Mouse (Mus musculus) T-helper 1 cell (primary cell): ENCODE data around the gene Zfp541.

ENCODE experiments used
- in situ Hi-C: fragments of 300-600 bp; cut with MboI, MseI; formaldehyde crosslinking; loops from one replicate; pipeline ENCODE4 v1.15.1; 2025; ENCODE audit warnings: high pct_unique_total_duplicates

Gene Zfp541

DNA sequence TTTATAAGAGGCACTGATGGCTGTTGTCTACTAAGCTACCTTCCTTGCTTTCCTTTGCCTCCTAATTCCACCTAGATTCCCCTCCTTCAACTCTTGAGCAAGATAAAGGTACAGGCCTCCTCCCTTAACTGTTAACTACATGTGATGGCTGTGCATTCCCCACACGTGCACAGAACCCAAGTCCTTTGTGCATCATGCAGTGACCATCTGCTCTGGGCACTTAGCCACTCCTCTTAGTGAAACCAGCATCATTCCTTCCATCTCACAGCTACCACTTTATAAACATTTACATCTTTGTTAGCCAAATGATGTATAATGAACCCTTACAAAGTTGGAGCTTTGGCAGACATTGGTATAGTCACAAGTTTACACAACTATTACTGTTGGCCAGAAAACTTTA is 18.3 kb downstream of the Zfp541 start:
- in situ Hi-C loops: no loop called here

DNA sequence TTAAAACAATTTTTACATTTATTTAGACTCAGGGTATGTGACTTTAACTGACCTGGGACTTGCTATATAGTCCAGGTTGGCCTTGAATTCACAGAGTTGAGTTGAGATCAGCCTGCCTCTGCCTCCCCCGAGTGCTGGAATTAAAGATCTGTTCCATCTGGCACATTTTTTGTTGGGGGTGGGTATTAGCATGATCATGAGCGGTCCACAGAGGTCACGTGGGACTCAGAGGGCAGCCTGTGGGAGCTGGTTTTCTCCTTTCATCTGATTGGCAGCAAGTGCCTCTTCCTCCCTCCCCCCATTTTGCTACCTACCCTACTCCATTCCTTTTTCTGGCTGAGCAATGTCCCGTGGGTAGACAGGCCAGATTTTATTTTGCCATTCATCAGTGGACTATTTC is 19.0 kb downstream of the Zfp541 start:
- in situ Hi-C loops: no loop called here

DNA sequence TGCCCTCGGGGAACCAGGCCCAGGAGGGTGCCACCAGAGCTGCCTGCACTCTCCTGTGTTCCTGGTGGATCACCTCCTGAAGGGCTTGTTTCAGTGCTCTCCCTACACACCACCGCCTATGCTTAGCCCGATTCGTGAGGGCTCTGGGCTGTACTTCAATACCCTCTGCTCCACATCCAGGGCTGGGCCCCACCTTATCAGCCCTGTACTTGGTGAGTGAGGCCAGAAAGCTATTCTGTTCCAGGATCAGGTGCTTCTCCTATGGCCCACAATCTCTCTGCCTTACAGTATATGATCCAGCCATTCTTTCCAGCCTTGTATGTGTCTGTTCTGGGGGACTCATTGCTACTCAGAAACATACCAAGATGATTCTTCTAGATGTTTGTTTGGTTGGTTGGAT is 21.7 kb downstream of the Zfp541 start:
- in situ Hi-C loops: no loop called here

DNA sequence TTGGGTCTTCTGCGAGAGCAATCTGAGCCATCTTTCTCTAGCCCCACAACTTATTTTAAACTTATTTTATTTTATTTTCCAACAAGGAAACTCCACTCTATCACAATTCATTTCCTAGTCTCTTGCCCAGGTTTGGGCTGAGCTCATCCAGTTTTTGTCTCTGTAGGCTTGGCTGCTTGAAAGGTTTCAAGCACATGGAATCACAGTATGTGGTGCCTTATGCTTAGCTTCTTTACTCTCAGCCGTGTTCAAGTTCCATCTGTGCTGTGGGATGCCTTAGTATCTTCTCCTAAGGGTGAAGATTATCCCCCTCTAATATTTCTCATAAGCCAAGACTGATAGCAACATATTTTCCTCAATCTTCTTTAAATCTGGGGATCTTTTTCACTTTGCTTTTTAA is 26.0 kb downstream of the Zfp541 start:
- in situ Hi-C loops: no loop called here

DNA sequence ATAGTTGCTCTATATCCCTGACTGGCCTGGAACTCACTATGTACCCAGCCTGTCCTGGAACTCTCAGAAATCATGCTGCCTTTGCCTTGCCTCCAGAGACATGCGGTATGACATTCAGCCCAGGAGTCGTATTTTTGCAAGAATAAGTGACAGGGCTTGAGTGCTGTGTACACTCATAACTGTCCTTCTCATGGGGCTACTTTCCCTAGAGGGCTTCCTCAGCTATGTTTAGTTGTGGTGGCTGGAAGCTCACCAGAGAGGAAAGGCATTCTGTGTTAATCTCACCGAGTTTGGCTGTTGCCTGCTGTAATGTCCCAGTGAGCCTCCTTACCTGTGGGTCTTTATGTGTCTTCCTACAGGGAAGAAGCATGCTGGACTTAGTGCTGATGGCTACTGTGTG is 33.0 kb downstream of the Zfp541 start:
- in situ Hi-C loops: no loop called here

DNA sequence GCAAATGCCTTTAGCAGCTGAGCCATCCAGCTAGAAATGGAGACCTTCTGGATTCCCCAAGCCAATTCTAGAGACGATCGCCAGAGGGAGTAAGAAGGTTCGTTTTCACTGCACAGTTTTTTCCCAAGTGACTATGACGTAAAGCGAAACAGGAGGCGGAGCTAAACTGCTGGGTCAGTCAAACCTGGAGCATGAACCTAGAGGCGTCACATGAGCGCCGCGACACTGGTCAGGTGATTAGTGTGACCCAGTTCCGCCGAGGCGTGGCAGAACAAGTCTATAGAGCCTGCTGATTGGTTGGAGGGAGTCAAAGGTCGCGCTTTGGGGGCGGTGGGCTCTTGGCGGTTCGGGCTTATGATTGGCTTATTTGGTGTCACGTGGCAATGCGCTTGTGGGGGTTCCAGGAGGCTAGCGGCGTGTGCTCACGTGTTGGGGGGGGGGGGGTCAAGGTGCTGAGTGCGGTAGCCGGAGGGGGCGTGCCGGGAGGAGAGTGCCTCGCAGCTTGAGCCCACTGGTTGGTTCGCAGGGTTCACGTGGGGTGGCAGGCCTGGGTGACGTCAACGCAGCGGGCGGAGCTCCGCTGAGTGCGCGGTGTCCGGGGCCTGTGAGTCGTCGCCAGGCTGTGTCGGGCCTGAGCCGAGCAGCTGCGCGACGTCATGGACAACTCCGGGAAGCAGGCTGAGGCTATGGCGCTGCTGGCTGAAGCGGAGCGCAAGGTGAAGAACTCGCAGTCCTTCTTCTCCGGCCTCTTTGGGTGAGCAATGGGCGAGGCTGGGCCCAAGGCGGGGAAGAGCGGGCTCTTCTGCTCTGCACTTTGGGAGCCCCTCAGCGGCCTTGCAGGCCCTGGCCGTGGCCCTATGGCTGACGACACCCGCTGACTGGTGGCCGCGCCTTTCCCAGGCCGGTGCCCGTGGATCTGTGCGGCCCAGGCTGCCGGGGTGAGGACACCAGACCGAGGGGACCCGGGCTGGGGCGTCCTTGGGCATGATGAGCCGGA is 36.7 kb downstream of the Zfp541 start, which contains the start of gene Napa:
Gene Napa (plus strand): TSS at position 438 of the 997 bp plus-strand sequence.
- in situ Hi-C loops: no loop called here

DNA sequence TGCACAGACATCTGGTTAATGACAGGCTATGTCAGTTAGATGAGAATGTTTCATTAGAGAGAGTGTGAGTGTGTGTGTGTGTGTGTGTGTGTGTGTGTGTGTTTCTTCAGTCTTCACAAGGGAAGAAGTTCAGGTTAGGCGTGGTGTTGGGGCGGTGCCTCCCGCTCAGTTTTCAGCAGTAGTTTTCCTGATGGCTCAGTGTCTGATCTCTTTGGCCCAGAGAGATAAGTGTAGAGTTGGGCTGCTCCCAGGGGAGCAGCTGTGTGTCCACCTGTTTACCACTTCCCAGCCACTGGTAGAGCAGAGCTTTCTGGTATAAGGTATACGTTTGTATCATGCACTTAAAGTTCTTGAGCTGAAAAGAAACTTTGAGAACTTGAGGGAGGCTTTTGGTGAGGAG is 38.3 kb downstream of the Zfp541 start:
- in situ Hi-C loops: no loop called here

DNA sequence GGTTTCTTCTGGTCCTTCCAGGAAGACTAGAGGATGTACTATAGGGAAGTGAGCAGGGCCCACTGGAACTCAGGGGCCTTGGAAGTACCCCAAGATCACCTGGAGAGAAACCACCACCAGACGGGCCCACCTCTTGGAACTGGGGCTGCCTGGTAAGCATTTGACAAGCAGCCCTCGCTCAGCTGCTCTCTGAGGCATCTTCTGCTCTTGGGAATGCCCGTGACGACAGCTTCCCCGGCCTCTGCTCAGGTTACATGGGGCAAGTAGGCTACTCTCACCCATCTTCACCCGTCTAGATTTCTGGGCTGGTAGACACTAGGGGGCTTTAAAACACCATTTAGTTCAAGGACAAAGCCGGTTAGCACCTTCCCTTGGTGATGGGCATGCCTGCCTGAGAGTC is 39.5 kb downstream of the Zfp541 start:
- in situ Hi-C loops: no loop called here

DNA sequence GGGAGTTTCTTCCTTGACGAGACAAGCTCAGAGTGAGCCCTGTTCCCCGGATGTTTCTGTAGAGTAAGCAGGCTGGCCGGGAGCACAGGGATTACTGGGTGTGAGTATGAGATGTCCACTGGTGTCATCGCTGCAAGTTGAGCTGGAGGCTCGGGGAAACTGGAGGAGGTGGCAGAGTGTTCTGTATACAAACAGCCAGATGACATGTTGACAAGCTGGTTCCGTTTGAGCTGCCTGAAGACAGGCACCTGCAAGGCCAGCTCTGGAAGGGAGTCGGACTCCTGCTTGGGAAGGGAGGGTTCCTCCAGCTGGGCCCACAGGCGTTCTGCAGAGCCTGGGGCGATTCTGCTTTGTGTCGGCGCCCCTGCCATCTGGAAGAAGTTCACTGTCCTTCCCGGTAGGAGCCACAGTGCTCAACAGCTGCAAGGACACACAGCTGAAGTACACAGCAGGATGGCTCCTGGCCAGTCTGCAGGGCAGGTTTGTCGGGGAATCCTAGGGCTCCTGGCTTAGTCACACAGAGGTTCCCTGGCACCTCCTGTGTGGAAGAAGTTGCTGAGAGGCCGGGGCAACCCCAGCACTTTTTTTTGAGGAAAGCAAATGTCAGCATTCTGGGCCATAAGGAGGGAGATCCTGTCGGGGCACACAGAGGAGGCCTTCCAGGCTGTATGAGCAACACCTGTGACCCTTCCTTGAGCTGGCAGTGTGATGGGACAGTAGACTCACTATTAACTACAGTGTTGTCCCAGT is 40.3 kb downstream of the Zfp541 start:
- in situ Hi-C loops: no loop called here

DNA sequence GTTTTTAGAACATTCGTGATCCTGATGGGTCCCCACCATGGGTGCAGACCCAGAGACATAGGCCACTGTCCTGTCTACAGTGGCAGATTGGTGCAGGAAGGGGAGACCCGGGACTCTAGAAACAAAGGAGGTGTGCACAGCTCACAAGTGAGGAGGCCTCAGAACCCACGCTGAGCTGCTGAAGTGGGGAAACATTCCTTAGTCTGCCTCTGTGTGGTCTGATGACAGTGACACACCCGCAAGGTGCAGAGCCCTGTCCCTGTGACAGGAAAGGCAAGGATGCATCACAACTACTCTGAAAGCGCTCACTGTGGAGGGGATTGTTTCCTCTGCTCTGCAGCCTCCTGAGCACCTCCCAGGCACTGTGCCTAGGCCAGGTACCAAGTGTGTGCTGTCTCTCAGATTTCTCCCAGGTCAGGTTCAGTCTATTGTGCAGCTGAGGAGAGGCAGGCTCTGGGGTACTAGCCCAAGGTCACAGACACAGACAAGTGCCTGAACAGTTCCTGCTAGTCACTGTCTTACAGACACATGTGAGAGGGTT is 41.1 kb downstream of the Zfp541 start:
- in situ Hi-C loops: no loop called here

DNA sequence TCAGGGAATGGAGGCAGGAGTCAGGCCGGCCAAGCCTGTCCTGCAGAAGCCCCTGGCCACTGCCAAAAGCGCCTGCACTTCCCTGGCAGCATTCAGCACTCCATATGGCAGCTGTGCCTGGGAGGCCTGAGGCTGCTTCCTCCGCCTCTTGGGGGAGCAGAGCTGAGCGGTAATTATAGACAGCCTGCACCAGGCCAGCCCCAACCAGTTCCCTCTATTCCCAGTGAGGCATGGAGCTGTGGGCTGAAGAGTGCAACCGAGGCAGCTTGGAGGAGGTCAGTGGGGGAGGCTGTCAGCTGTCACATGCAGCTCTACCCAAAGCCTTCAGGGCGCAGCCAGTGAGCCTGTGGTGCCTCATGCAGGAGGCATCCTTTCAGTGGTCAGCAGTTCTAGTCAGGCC is 42.1 kb downstream of the Zfp541 start:
- in situ Hi-C loops: no loop called here

DNA sequence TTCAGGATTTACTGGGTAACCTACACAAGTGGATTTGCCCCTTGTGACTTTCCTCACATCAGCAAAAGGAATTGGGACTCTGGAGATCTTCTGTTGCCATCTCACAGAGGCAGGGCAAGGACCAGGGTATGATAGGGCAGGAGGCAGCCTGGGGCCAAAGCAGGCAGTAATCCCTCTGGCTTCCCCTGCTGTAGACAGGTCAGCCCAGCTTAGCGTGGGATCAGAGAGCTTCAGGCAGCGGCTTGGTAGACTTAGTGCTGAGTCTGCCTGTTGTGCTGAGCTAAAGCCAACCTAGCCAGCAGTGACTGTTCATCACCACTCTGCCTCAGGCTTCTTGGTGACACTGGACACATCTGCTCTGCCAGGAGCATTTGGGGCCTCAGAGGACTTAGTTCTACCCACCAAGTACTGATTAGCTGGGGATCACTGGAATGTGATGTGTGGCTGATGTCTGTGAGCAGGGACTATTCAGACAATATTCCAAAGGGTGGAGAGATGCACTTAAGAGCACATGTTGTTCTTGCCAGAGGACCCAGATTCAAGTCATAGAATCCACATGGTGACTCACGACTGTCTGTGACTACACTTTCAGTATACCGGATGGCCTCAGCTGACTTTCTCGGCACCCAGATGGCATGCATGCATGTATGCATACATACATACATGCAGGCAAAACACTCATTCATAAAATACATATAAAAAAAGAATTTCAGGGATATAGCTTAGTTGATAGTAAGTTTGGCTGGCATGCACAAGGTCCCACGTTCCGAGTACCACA is 43.2 kb downstream of the Zfp541 start:
- in situ Hi-C loops: no loop called here

DNA sequence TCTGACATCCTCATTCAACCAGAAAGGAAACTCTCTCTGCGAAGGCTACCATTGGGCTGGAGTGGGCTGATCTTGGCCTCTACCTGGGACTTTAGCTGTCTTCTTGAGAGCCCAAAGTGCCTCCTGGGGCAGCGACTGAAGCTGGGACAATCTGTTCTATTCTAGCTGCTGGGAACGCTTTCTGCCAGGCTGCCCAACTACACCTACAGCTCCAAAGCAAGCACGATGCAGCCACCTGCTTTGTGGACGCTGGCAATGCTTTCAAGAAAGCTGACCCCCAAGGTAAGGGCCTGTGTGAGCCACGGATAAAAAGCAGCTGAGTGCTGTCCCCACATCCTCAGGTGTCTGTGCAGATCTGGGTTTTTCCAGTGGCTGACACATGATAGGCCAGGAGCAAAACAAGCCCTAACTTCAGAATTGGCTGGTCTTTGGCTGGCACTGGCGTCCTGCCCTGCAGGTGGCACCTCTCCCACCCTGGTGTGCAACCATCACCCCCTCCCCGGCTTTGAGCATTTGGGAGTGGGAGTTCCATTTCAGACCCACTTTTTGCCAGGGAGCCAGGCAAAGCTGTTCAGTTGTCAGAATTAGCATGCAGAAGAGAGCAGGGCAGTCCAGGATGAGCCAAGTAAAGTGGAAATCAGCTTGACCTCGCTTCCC is 47.4 kb downstream of the Zfp541 start:
- in situ Hi-C loops: no loop called here

DNA sequence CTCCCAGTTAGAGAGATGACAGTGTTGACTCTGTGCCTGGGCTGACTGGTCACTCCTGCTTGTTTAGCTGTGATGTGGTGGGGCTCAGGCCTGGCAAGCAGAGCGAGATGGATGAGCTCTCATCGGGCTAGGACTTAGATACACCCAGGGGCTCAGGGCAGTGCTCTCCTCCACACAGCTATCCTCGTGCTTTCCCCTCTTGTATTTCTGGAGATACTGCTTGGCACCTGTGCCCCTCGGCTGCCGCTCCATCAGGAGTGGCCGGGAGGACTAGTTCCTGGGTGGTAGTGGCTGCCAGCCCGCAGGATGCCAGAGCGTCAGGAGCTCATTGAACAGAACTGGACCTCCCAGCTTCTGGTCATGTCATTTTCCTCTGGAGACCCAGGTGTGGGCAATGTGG is 48.5 kb downstream of the Zfp541 start:
- in situ Hi-C loops: no loop called here

DNA sequence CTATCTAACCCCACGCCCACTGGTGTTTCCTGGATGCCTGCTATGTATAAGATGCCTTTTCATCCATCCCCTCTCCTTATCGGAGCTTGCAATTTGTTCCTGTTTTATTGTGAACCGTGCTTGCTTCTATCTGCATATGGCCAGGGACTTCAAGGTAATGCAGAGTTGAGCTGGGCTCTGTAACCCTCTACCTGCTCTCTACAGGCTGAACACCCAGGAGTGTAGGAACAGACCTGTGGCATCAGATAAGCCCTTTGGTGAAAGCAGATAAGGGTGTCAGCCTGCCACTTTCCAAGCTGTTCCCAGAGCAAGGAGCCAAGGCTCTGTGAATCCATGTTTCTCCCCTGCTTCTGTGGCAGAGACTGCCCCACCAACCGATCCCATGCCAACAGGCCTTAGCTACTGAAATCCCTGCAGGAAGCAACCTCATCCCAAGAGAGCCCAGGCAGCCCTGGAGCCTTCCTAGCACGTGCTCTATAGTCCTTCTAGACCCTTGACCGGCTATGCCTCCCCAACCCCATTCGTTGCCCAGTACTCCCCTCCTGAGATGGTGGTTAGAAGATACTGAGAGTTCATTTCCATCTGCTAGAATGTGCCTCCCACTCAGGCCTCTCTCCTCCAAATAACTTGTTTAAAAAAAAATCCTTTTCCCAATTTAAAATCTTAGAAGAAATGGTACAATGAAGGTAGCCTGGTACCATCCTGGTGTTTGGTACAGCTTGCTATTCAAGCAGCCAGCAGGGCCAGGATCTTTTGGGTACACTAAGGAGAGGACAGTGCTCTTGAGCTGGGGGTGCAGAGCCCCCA is 49.9 kb downstream of the Zfp541 start:
- in situ Hi-C loops: no loop called here

DNA sequence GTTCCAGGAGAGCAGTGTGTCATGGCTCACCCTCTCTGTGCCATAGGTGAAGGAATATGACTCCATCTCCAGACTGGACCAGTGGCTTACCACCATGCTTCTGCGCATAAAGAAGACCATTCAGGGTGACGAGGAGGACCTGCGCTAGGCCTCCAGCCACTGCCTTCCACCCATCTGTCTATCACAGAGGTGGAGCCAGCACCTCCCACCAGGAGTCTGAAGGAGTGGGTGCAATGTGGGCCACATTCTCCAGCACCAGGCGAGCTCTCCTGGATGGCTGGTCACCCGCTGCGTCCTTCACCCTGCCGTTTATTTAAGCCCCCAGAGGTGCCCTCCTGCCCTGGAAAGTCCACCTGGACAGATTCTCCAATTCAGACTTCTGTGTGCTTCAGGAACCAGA is 54.8 kb downstream of the Zfp541 start:
- in situ Hi-C loops: no loop called here

DNA sequence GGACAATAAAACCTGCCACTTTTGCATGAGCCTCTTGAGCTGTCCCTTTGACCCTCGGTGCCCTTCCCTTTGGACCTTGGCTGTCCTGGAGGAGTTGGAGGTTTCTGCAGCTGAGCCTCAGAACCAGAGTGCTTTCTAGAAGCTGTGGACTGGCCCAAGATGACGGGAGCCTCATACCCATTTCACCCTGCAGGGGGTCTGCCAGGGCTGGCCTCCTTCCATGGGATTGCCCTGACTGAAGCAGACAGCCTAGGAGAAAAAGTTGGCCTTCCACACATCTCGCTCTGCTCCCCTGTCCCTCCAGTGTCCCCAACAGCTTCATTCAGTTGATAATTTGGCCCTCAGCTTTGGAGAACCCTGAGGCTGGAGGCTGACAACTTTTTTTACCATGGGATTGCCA is 55.5 kb downstream of the Zfp541 start:
- in situ Hi-C loops: no loop called here

DNA sequence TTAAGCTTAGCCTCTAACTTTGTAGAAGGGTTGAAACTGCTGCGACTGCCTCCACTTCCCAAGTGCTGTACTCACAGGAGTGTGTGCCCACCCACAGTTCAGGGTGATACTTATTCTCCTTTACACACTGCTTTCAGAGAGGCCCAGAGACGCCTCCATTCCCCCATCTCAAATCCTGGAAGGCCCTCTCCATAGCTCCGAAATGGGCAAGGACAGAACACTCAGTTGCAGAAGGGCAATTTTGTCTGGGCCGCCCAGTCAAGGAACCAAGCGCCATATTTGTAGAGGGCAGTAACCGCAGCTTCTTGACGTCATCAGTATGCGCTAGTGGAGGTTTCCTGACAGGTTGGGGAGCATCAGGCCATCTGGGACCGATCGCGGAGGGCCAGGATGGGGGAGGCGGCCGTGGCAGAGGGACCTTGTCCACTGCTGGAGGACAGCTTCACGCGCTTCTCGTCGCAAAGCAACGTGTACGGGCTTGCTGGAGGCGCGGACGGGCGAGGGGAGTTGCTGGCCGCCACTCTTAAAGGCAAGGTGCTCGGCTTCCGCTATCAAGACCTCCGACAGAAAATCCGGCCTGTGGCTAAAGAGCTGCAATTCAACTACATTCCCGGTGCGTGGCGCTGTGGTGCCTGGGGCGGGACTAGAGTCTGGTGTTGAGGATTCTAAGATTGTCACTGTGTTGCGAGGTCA is 58.1 kb downstream of the Zfp541 start, which contains the start of gene Kptn:
Gene Kptn (plus strand): TSS at position 327 of the 693 bp plus-strand sequence.
- in situ Hi-C loops: no loop called here

DNA sequence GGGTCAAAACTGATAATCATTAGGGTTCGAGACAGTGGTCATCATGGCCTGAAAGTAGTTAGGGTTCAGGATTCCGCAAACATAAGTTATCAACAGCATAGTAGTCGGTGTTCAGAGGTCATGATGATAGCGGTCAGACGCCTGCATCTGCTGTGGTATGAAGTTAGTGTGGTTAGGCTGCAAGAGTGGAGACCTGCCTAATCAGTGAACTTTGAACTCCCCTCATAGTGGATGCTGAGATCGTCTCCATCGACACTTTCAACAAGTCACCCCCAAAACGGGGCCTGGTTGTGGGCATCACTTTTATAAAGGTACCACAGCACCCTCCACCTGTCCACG is 58.6 kb downstream of the Zfp541 start:
- in situ Hi-C loops: no loop called here

DNA sequence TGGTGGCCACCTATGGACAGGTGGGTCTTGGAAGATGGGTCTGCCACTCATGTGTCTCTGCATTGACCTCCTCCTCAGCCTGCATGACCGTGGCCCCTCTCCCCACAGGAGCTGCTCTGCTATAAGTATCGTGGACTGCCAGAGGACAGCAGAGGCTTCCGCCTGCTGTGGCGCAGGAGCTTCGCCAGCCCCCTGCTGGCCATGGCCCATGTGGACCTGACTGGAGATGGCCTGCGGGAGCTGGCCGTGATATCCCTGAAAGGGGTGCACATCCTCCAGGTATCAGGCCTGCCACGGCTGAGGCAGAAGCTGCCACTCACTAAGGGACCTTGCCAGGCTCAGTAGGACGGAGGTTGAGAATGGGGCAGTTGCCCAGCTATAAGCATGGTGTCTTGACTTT is 64.2 kb downstream of the Zfp541 start:
- in situ Hi-C loops: no loop called here
